Mouse (Mus musculus): ENCODE measurements at regions not wholly inside any gene's neighbourhood (a gene's known extent, or its start where the extent isn't known, plus 50 kb on each side); places are given as distances from the start of the nearest gene placed in this dataset.

DNA sequence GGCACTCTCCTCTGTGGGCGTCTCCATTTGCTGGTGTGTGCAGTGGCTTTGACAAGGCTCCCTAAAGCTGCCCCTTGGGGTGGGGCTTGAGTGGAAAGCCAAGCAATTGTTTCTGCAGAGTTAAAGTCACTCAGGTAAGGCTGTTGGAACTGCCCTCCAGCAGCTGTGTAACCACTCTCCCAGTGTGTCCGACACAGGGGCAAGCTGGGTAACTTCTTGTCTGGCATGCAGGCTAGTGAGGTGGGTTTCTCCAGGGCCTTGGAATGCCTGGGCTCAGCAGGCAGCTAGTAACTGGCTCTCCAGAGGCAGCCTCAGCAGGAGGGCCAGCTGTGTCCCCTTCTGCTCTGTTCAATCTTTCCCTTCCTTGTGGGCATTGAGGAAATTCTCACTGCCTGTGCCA is 199.5 kb upstream of the Gas1 start:
- no peak for TF ChIP-seq POLR2A (IDR thresholded peaks at IDR 0.05; ENCODE audit: extremely low read depth, insufficient read depth, low read length)
- TF ChIP-seq CTCF (IDR thresholded peaks at IDR 0.05; ENCODE audit: low read depth, low read length): no peak
- H3K4me3 ChIP-seq (ENCODE audit: insufficient read depth, low read depth, low read length): no peak overlapping the region
- H3K79me2 ChIP-seq (ENCODE audit: control insufficient read depth, insufficient read depth, low read length): no peaks in the 10 kb centered on the region
- no peaks in the 10 kb centered on the region for H3K27me3 ChIP-seq (ENCODE audit: control insufficient read depth, insufficient read depth, low read length)
- H3K27ac ChIP-seq (replicated peaks; ENCODE audit: insufficient read depth, low read depth, low read length): no peak overlapping the region
- no peaks in the 10 kb centered on the region for H3K4me1 ChIP-seq (ENCODE audit: control insufficient read depth, insufficient read depth, low read length)
- no peaks in the 10 kb centered on the region for H3K36me3 ChIP-seq (ENCODE audit: control insufficient read depth, insufficient read depth, low read length)
- DNase-seq (ENCODE audit: extremely low read depth, low read depth, low spot score): no peak
- 95% methylated on average over 2 of the region's 2 CpGs for WGBS
- H3K9ac ChIP-seq (ENCODE audit: low read depth, low read length): no peak overlapping the region

DNA sequence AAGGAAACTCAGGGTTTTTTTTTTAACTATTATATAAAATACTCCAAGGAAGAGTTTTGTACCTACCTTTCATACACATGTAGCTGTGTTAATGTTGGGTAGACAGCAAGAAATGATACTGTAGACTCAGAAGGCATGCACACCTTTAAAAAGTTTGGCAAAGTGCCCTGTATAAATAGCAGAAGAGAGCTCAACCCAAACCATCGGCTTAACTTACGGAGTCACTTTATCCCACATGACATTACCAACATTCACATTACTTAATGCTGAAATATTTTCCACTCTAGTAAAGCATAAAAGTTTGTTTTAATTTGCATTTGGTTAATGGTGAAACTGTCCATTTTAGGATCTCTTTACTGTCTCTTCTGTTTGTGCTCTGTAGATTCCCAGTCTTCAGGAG is 205.7 kb upstream of the Gas1 start:
- no peak for DNase-seq (ENCODE audit: extremely low read depth, low read depth, low spot score)
- Histone ChIP-seq H3K4me1 (ENCODE audit: control insufficient read depth, insufficient read depth, low read length) (no peaks in the 10 kb centered on the region), H3K36me3 (ENCODE audit: control insufficient read depth, insufficient read depth, low read length) (no peaks in the 10 kb centered on the region), H3K9ac (ENCODE audit: low read depth, low read length) (no peak overlapping the region), H3K4me3 (ENCODE audit: insufficient read depth, low read depth, low read length) (no peak overlapping the region), H3K27ac (replicated peaks; ENCODE audit: insufficient read depth, low read depth, low read length) (no peak overlapping the region), H3K27me3 (ENCODE audit: control insufficient read depth, insufficient read depth, low read length) (no peaks in the 10 kb centered on the region), H3K79me2 (ENCODE audit: control insufficient read depth, insufficient read depth, low read length) (no peaks in the 10 kb centered on the region)
- no peak for TF ChIP-seq POLR2A (IDR thresholded peaks at IDR 0.05; ENCODE audit: extremely low read depth, insufficient read depth, low read length)
- no peak for TF ChIP-seq CTCF (IDR thresholded peaks at IDR 0.05; ENCODE audit: low read depth, low read length)
- 97% methylated on average over 2 of the region's 2 CpGs for WGBS

DNA sequence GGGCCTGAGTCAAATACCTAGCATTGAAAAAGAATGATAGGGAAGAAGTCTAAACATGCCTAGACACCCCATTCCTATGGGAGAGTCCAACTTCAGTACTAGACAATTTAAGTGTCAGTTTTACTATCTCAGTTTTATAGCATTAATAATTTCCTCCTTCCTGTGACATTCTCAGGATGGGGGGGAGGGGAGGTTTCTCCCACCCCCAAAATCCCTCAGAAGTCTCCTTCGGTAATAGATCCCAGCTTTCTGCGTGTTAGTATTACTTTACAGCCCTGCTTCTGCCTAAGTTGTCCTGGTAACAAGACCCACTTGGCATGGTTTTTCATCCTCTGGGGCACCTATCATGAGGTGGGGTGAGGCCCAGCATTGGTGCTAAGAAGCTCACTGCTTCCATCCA is 202.9 kb upstream of the Dapk1 start:
- no peaks in the 10 kb centered on the region for H3K79me2 ChIP-seq (ENCODE audit: control insufficient read depth, insufficient read depth, low read length)
- no peak overlapping the region for H3K27ac ChIP-seq (replicated peaks; ENCODE audit: insufficient read depth, low read depth, low read length)
- no peaks in the 10 kb centered on the region for H3K36me3 ChIP-seq (ENCODE audit: control insufficient read depth, insufficient read depth, low read length)
- WGBS: 93% methylated on average over 2 of the region's 2 CpGs
- no peaks in the 10 kb centered on the region for H3K27me3 ChIP-seq (ENCODE audit: control insufficient read depth, insufficient read depth, low read length)
- TF ChIP-seq POLR2A (IDR thresholded peaks at IDR 0.05; ENCODE audit: extremely low read depth, insufficient read depth, low read length): no peak
- no peak for TF ChIP-seq CTCF (IDR thresholded peaks at IDR 0.05; ENCODE audit: low read depth, low read length)
- H3K4me3 ChIP-seq (ENCODE audit: insufficient read depth, low read depth, low read length): no peak overlapping the region
- H3K4me1 ChIP-seq (ENCODE audit: control insufficient read depth, insufficient read depth, low read length): no peaks in the 10 kb centered on the region
- no peak overlapping the region for H3K9ac ChIP-seq (ENCODE audit: low read depth, low read length)
- no peak for DNase-seq (ENCODE audit: extremely low read depth, low read depth, low spot score)

- Histone ChIP-seq H3K4me3 (ENCODE audit: insufficient read depth, low read depth, low read length) (no peak overlapping the region), H3K9ac (ENCODE audit: low read depth, low read length) (no peak overlapping the region), H3K27ac (replicated peaks; ENCODE audit: insufficient read depth, low read depth, low read length) (no peak overlapping the region), H3K79me2 (ENCODE audit: control insufficient read depth, insufficient read depth, low read length) (no peaks in the 10 kb centered on the region), H3K4me1 (ENCODE audit: control insufficient read depth, insufficient read depth, low read length) (no peaks in the 10 kb centered on the region), H3K36me3 (ENCODE audit: control insufficient read depth, insufficient read depth, low read length) (no peaks in the 10 kb centered on the region), H3K27me3 (ENCODE audit: control insufficient read depth, insufficient read depth, low read length) (no peaks in the 10 kb centered on the region)
- WGBS: 93% methylated on average over 3 of the region's 3 CpGs
- TF ChIP-seq CTCF (IDR thresholded peaks at IDR 0.05; ENCODE audit: low read depth, low read length) (no peak), POLR2A (IDR thresholded peaks at IDR 0.05; ENCODE audit: extremely low read depth, insufficient read depth, low read length) (no peak)
- peak; percentile 19 for DNase-seq (ENCODE audit: extremely low read depth, low read depth, low spot score)
These were observed 200.8 kb upstream of the Dapk1 start for GRCm38 (mm10) chr13:60400764-60401487.

GRCm38 (mm10) chr13:60403471-60403870 is 198.3 kb upstream of the Dapk1 start:
- no peaks in the 10 kb centered on the region for H3K27me3 ChIP-seq (ENCODE audit: control insufficient read depth, insufficient read depth, low read length)
- H3K36me3 ChIP-seq (ENCODE audit: control insufficient read depth, insufficient read depth, low read length): no peaks in the 10 kb centered on the region
- no peaks in the 10 kb centered on the region for H3K79me2 ChIP-seq (ENCODE audit: control insufficient read depth, insufficient read depth, low read length)
- WGBS: 95% methylated on average over 3 of the region's 3 CpGs
- no peak overlapping the region for H3K4me3 ChIP-seq (ENCODE audit: insufficient read depth, low read depth, low read length)
- no peak overlapping the region for H3K9ac ChIP-seq (ENCODE audit: low read depth, low read length)
- H3K27ac ChIP-seq (replicated peaks; ENCODE audit: insufficient read depth, low read depth, low read length): no peak overlapping the region
- TF ChIP-seq POLR2A (IDR thresholded peaks at IDR 0.05; ENCODE audit: extremely low read depth, insufficient read depth, low read length) (no peak), CTCF (IDR thresholded peaks at IDR 0.05; ENCODE audit: low read depth, low read length) (no peak)
- no peak for DNase-seq (ENCODE audit: extremely low read depth, low read depth, low spot score)
- H3K4me1 ChIP-seq (ENCODE audit: control insufficient read depth, insufficient read depth, low read length): no peaks in the 10 kb centered on the region

- Histone ChIP-seq H3K4me3 (ENCODE audit: insufficient read depth, low read depth, low read length) (no peak overlapping the region), H3K27ac (replicated peaks; ENCODE audit: insufficient read depth, low read depth, low read length) (no peak overlapping the region), H3K27me3 (ENCODE audit: control insufficient read depth, insufficient read depth, low read length) (no peaks in the 10 kb centered on the region), H3K9ac (ENCODE audit: low read depth, low read length) (no peak overlapping the region), H3K4me1 (ENCODE audit: control insufficient read depth, insufficient read depth, low read length) (no peaks in the 10 kb centered on the region), H3K36me3 (ENCODE audit: control insufficient read depth, insufficient read depth, low read length) (no peaks in the 10 kb centered on the region), H3K79me2 (ENCODE audit: control insufficient read depth, insufficient read depth, low read length) (no peaks in the 10 kb centered on the region)
- no peak for DNase-seq (ENCODE audit: extremely low read depth, low read depth, low spot score)
- TF ChIP-seq CTCF (IDR thresholded peaks at IDR 0.05; ENCODE audit: low read depth, low read length) (no peak), POLR2A (IDR thresholded peaks at IDR 0.05; ENCODE audit: extremely low read depth, insufficient read depth, low read length) (no peak)
- 90% methylated on average over 4 of the region's 4 CpGs for WGBS
These were observed 194.4 kb upstream of the Dapk1 start for GRCm38 (mm10) chr13:60407344-60407743.

All from liver, adult 2 months (tissue).